Mouse (Mus musculus): ENCODE measurements around the gene Slc43a1. TPM values are rescaled to one million over a fixed set of nuclear protein-coding genes. Genes with fewer than 3 reads are reported as not detected.

Slc43a1 gene
- total and polyA plus RNA-seq, 2 experiments from 2014 or later = 0.46 to 1.8 TPM

GRCm38 (mm10) chr2:84809330-84809729 lies 29.3 kb upstream of the Slc43a1 start:
- Histone ChIP-seq H3K4me2 (ENCODE audit: low read depth, low read length, poor library complexity, severe bottlenecking) (no peak overlapping the region), H3K9ac (replicated peaks; ENCODE audit: low read length, poor library complexity, severe bottlenecking) (no peak overlapping the region), H3K4me1 (ENCODE audit: insufficient read depth, low read length) (no peaks in the 10 kb centered on the region), H3K36me3 (ENCODE audit: insufficient read depth, low read length) (no peaks in the 10 kb centered on the region), H3K4me3 (ENCODE audit: low read depth, low read length) (no peak overlapping the region), H3K27ac (ENCODE audit: low read depth, low read length) (no peak overlapping the region), H3K27me3 (ENCODE audit: insufficient read depth, low read length) (no peaks in the 10 kb centered on the region), H3K9me3 (ENCODE audit: low read length) (no peaks in the 10 kb centered on the region)
- no peak for TF ChIP-seq CTCF (IDR thresholded peaks at IDR 0.05)
- ATAC-seq (ENCODE audit: low FRiP score) = no peak
- no peak for DNase-seq (ENCODE audit: low spot score)

- H3K27ac ChIP-seq (ENCODE audit: low read depth, low read length) = no peak overlapping the region
- TF ChIP-seq CTCF (IDR thresholded peaks at IDR 0.05) = no peak
- no peak overlapping the region for H3K9ac ChIP-seq (replicated peaks; ENCODE audit: low read length, poor library complexity, severe bottlenecking)
- no peaks in the 10 kb centered on the region for H3K9me3 ChIP-seq (ENCODE audit: low read length)
- DNase-seq (ENCODE audit: low spot score) (no peak), ATAC-seq (ENCODE audit: low FRiP score) (0 out of 2 replicates have a peak, but pooled peaks have one; percentile 5)
- 83% methylated on average over 6 of the region's 6 CpGs for WGBS
- no peaks in the 10 kb centered on the region for H3K27me3 ChIP-seq (ENCODE audit: insufficient read depth, low read length)
- H3K4me2 ChIP-seq (ENCODE audit: low read depth, low read length, poor library complexity, severe bottlenecking) = no peak overlapping the region
- H3K4me3 ChIP-seq (ENCODE audit: low read depth, low read length) = no peak overlapping the region
- H3K36me3 ChIP-seq (ENCODE audit: insufficient read depth, low read length) = no peaks in the 10 kb centered on the region
- no peaks in the 10 kb centered on the region for H3K4me1 ChIP-seq (ENCODE audit: insufficient read depth, low read length)
These were observed 28.1 kb upstream of the Slc43a1 start for GRCm38 (mm10) chr2:84810526-84810885.

GRCm38 (mm10) chr2:84810886-84811577 lies 27.6 kb upstream of the Slc43a1 start:
- ATAC-seq (ENCODE audit: low FRiP score) (peak; percentile 75), DNase-seq (ENCODE audit: low spot score) (peak; percentile 88)
- H3K36me3 ChIP-seq (ENCODE audit: insufficient read depth, low read length) = no peaks in the 10 kb centered on the region
- H3K4me3 ChIP-seq (ENCODE audit: low read depth, low read length) = no peak overlapping the region
- TF ChIP-seq CTCF (IDR thresholded peaks at IDR 0.05) = peak; percentile 79
- no peak overlapping the region for H3K9ac ChIP-seq (replicated peaks; ENCODE audit: low read length, poor library complexity, severe bottlenecking)
- WGBS = 39% methylated on average over 26 of the region's 26 CpGs
- H3K27me3 ChIP-seq (ENCODE audit: insufficient read depth, low read length) = no peaks in the 10 kb centered on the region
- peak overlapping the region; percentile 38 for H3K4me2 ChIP-seq (ENCODE audit: low read depth, low read length, poor library complexity, severe bottlenecking)
- H3K27ac ChIP-seq (ENCODE audit: low read depth, low read length) = no peak overlapping the region
- no peaks in the 10 kb centered on the region for H3K9me3 ChIP-seq (ENCODE audit: low read length)
- H3K4me1 ChIP-seq (ENCODE audit: insufficient read depth, low read length) = no peaks in the 10 kb centered on the region

- Histone ChIP-seq H3K9ac (replicated peaks; ENCODE audit: low read length, poor library complexity, severe bottlenecking) (no peak overlapping the region), H3K36me3 (ENCODE audit: insufficient read depth, low read length) (no peaks in the 10 kb centered on the region), H3K4me3 (ENCODE audit: low read depth, low read length) (no peak overlapping the region), H3K27ac (ENCODE audit: low read depth, low read length) (no peak overlapping the region), H3K4me1 (ENCODE audit: insufficient read depth, low read length) (no peaks in the 10 kb centered on the region), H3K27me3 (ENCODE audit: insufficient read depth, low read length) (no peaks in the 10 kb centered on the region), H3K9me3 (ENCODE audit: low read length) (no peaks in the 10 kb centered on the region), H3K4me2 (ENCODE audit: low read depth, low read length, poor library complexity, severe bottlenecking) (no peak overlapping the region)
- no peak for TF ChIP-seq CTCF (IDR thresholded peaks at IDR 0.05)
- 85% methylated on average over 7 of the region's 7 CpGs for WGBS
- ATAC-seq (ENCODE audit: low FRiP score) = no peak; the same call in 1 of the 2 replicates
- DNase-seq (ENCODE audit: low spot score) = no peak
These were observed 26.8 kb upstream of the Slc43a1 start for GRCm38 (mm10) chr2:84811880-84812279.

- WGBS = 84% methylated on average over 6 of the region's 6 CpGs
- ATAC-seq (ENCODE audit: low FRiP score) = no peak
- Histone ChIP-seq H3K4me2 (ENCODE audit: low read depth, low read length, poor library complexity, severe bottlenecking) (no peak overlapping the region), H3K4me3 (ENCODE audit: low read depth, low read length) (no peak overlapping the region), H3K9ac (replicated peaks; ENCODE audit: low read length, poor library complexity, severe bottlenecking) (no peak overlapping the region), H3K27me3 (ENCODE audit: insufficient read depth, low read length) (no peaks in the 10 kb centered on the region), H3K27ac (ENCODE audit: low read depth, low read length) (no peak overlapping the region), H3K36me3 (ENCODE audit: insufficient read depth, low read length) (no peaks in the 10 kb centered on the region), H3K4me1 (ENCODE audit: insufficient read depth, low read length) (no peaks in the 10 kb centered on the region), H3K9me3 (ENCODE audit: low read length) (no peaks in the 10 kb centered on the region)
- TF ChIP-seq CTCF (IDR thresholded peaks at IDR 0.05) = no peak
- no peak for DNase-seq (ENCODE audit: low spot score)
These were observed 26.0 kb upstream of the Slc43a1 start for GRCm38 (mm10) chr2:84812676-84813075.

GRCm38 (mm10) chr2:84819861-84820260 lies 18.8 kb upstream of the Slc43a1 start:
- DNase-seq (ENCODE audit: low spot score) = no peak
- Histone ChIP-seq H3K27me3 (ENCODE audit: insufficient read depth, low read length) (peaks cover 5% of the 10 kb centered on the region; the same call in 1 of the 2 replicates), H3K4me3 (ENCODE audit: low read depth, low read length) (no peak overlapping the region), H3K9ac (replicated peaks; ENCODE audit: low read length, poor library complexity, severe bottlenecking) (no peak overlapping the region), H3K4me2 (ENCODE audit: low read depth, low read length, poor library complexity, severe bottlenecking) (no peak overlapping the region), H3K36me3 (ENCODE audit: insufficient read depth, low read length) (no peaks in the 10 kb centered on the region), H3K4me1 (ENCODE audit: insufficient read depth, low read length) (no peaks in the 10 kb centered on the region), H3K9me3 (ENCODE audit: low read length) (no peaks in the 10 kb centered on the region), H3K27ac (ENCODE audit: low read depth, low read length) (no peak overlapping the region)
- 82% methylated on average over 3 of the region's 3 CpGs for WGBS
- no peak for TF ChIP-seq CTCF (IDR thresholded peaks at IDR 0.05)
- ATAC-seq (ENCODE audit: low FRiP score) = no peak

Data from midbrain, postnatal 0 days (tissue).